Mouse (Mus musculus) left cerebral cortex, postnatal 10 days (tissue): ENCODE data around the gene Ramac. TPM values are rescaled to one million over a fixed set of nuclear protein-coding genes. Genes with fewer than 3 reads are reported as not detected.

Experiments
- DNase-seq, 2 experiments: peaks; one replicate each; pipeline ENCODE4 v3.0.0; 2021 to 2022; ENCODE audit warnings: low spot score in 2 of 2, mixed read lengths in 1 of 2; ENCODE audit errors: extremely low spot score in 1 of 2
- intact Hi-C: fragments of 180-260 bp; cut with DNase I; formaldehyde crosslinking; loops from one replicate; pipeline ENCODE4 v1.15.1; 2025
- total RNA-seq, 2 experiments: library from RNA; stranded (reverse); gene quantifications; 2 replicates each; pipeline ENCODE4 v1.2.3; 2021

Gene Ramac
- total RNA-seq, 2 experiments from 2014 or later, result 67.2 to 71.9 TPM

DNA sequence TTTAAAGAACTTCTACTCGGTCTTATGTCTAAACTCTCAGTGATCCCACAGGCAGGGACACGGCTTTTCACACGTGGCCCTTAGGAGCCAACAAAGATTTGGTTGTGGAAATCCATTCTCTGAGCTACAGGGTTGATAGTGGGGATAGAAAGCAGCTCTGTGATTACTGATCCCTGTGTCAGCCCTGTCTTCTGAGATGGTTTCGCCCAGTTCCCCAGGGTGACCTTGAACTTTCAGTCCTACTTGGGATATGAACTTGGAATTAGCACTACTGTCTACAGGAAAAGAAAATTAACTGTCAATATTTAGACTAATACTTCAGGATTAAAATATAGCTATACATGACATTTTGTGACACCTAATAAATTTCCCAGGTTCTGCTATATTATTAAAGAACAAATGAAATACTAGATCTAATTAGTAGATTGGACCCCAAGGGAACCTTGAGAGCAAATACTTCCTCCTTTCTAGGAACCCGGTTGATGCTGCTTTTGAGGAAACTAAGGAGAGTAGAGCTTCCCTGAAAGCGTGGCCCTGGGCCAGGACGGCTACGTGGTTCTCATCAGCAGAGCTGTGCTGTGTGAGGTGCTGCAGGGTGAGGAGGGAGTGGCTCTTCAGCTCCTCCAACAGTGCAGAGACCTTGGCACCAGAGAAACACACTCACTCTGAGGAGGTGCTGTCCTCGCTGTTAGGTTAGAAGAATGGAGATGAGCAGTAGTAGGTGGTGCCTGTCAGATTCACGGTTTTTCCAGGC lies 10.2 kb downstream of the Ramac start:
- intact Hi-C loops, result no loop called here
- DNase-seq, result no peak

DNA sequence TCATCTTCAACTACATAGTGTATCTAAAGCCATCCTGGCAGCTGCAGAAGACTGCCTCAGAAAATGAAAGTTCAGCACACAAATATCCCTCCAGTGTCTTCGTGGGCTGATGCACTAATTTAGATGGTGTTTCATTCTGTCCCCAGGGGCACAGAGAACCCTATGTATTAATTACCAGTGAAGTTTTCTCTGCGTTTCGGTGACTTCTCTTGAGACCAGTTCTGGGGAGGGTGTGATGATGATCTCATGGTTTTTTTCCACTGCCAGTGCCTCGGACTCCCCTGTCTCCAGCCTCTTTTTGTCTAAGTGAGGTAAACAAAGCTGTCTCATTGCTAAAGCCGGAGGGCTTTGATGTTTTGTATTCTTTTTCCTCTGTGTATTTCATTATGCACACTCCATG lies 12.6 kb downstream of the Ramac start:
- DNase-seq, result no peak
- intact Hi-C loops, result loop anchor here (5.0 kb wide), 1 partner anchor 318 kb away; the partner anchor contains the start of gene Cpeb1

DNA sequence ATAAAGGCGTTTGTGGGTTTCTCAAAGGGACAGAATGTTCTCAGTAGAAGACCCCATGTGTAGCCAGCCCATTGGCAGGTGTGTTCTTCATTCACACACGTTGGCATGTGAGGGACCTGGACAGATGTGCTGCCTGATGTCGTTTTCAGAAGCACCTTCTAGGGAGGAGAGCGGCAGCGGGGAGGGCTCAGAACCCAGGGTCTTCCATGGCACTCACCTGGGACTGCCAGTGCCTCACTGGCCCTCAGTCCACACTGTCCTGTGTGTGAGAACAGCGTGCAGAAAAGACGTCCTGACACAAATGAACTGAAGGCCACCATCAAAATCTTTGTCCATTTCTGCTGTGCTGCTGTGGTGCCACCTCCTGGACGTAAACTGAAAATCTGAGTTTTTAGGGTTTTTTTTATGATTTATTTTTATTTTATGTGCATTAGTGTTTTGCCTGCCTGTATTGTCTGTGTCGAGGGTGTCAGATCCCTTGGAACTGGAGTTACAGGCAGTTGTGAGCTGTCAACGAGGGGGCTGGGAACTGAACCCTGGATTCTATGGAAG lies 15.0 kb downstream of the Ramac start:
- intact Hi-C loops, result loop anchor here (5.0 kb wide), 1 partner anchor 320 kb away; the partner anchor contains the start of gene Cpeb1

DNA sequence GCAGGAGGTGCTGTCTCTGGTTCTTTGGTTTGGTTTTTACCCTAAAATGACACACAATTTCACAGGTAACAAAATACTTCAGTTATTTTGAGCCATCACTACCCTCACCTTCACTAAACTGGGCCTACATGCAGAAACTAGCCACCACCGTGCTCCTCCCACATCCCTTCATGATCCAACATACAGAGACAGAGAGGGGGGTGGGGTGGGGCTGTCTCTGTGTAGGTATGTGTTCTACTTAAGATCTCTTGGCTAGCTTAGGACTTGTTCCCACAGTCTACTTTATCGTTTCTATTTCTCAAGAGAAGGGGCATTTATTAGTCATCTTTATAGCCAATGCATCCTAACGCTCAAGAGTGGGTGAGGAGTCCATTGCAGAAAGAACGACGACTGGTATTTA lies 25.8 kb downstream of the Ramac start:
- intact Hi-C loops, result loop anchor here (10.0 kb wide), 1 partner anchor 394 kb away; no protein-coding TSS in a partner anchor
- peak in 1 of 2 experiments; percentile 45 for DNase-seq

More for the DNA sequence above, 15.0 kb downstream of the Ramac start:
- no peak for DNase-seq

DNA sequence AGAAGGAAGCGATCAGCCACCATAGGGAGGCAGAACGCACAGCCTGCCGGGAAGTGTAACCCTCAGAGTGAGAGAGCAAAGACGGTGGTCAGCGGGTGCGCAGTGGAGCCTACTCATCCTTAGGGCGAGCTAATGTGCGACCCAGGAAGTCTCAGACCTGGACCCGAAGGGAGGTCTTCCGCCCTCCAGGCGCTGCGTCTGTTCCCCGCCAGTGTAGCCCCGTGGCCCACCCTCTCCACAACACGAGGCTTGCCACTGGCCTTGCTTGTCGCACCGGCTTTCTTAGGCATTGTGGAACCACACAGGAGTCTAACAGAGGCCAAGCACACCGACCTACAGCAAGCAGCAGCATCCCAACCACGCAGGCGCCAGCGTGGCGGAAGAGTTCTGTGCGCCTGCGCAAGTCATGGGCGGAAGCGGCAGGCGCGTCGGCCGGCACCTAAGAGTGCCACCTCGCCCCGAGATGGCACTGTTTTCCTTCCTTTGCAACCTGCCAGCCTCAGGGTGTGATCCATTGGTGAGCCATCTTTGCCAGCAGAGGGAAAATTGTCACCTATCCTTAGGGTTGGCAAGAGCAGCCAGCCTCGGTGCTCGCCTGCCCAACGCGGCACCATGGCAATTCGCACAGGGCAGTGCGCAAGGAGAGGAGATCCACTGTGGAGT lies 26.5 kb downstream of the Ramac start, which contains the start of gene 3110040N11Rik:
TSS of gene 3110040N11Rik (minus strand) at position 384 of the 663 bp plus-strand sequence.
- intact Hi-C loops, result loop anchor here (10.0 kb wide), 1 partner anchor 394 kb away; no protein-coding TSS in a partner anchor
- peak; percentile 76 to 90 for DNase-seq

DNA sequence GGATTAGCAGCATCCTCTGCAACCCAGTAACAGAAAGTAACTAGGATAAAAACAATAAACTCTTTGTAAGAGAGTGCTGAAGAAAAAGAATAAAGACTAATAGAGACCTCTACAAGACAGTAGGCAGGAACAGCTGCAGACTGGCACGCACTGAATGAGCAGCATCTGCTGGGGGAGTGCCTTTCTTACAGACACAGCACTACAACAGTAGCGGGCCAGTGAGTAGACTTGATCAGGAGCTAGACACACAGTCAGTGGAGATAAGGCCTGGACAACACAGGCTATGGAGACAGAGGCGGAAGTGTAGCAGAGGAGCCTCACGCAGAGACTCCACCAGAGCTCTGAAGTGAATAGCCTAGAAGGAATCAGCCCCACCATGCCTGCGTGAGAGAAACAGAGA lies 43.3 kb downstream of the Ramac start:
- intact Hi-C loops, result no loop called here
- DNase-seq, result no peak

Other genes starting within 250 kb of the Ramac start
- under 1 TPM; 0.09 to 0.10 TPM for gene Fsd2, start 196.0 kb upstream of the Ramac start, total RNA-seq
- 10 to 100 TPM; 15.5 to 17.4 TPM for gene Whamm, start 191.7 kb upstream of the Ramac start, total RNA-seq
- gene Homer2, start 55.4 kb upstream of the Ramac start, total RNA-seq, result 10 to 100 TPM; 68.1 to 71.6 TPM
- 10 to 100 TPM; 29.1 to 33.5 TPM for gene 3110040N11Rik, start 26.6 kb downstream of the Ramac start, total RNA-seq
- 100 to 1,000 TPM; 135 to 138 TPM for gene Btbd1, start 66.5 kb downstream of the Ramac start, total RNA-seq
- not detected for gene Gm10160, start 92.9 kb downstream of the Ramac start, total RNA-seq
- 10 to 100 TPM; 31.8 to 33.5 TPM for gene Tm6sf1, start 96.1 kb downstream of the Ramac start, total RNA-seq
- 10 to 100 TPM; 85.7 to 89.1 TPM for gene Hdgfl3, start 171.5 kb downstream of the Ramac start, total RNA-seq
- gene Bnc1, start 229.4 kb downstream of the Ramac start, total RNA-seq, result not detected